Mouse (Mus musculus): ENCODE data around the gene Scn3a. TPM values are rescaled to one million over a fixed set of nuclear protein-coding genes. Genes with fewer than 3 reads are reported as not detected.

Scn3a gene
- total and polyA plus RNA-seq, 3 experiments = not detected

GRCm38 (mm10) chr2:65542906-65543592 is 24.4 kb downstream of the Scn3a start:
- DNase-seq (ENCODE audit: low read depth, low spot score) = no peak
- TF ChIP-seq HCFC1 (IDR thresholded peaks at IDR 0.05; ENCODE audit: low read depth, low read length) (no peak), CHD1 (IDR thresholded peaks at IDR 0.05; ENCODE audit: low read depth, low read length) (no peak), CTCF (IDR thresholded peaks at IDR 0.05 in 2 of 3, conservative IDR thresholded peaks at IDR 0.05 in 1 of 3; ENCODE audit: control insufficient read depth in 1 of 3, insufficient read depth in 1 of 3, low read depth in 2 of 3, low read length in 3 of 3, poor library complexity in 1 of 3, severe bottlenecking in 1 of 3) (no peak), ZMIZ1 (IDR thresholded peaks at IDR 0.05; ENCODE audit: low read depth, low read length) (no peak), TAL1 (IDR thresholded peaks at IDR 0.05; ENCODE audit: low read length) (no peak), UBTF (IDR thresholded peaks at IDR 0.05; ENCODE audit: borderline replicate concordance, insufficient read depth, low read depth, low read length) (no peak), KAT2A (conservative IDR thresholded peaks at IDR 0.05; ENCODE audit: low read depth, low read length) (no peak), EP300 (IDR thresholded peaks at IDR 0.05; ENCODE audit: low read depth in 1 of 2, low read length in 2 of 2) (no peak), USF2 (IDR thresholded peaks at IDR 0.05; ENCODE audit: borderline replicate concordance in 1 of 2, insufficient read depth in 1 of 2, low read depth in 1 of 2, low read length in 2 of 2) (no peak), NELFE (IDR thresholded peaks at IDR 0.05; ENCODE audit: low read depth, low read length) (no peak), ZNF384 (IDR thresholded peaks at IDR 0.05; ENCODE audit: low read depth, low read length) (no peak), MAX (IDR thresholded peaks at IDR 0.05; ENCODE audit: low read length) (no peak)
- H3K9me3 ChIP-seq (replicated peaks; ENCODE audit: insufficient read depth, low read length) = no peaks in the 10 kb centered on the region
- no peaks in the 10 kb centered on the region for H3K79me2 ChIP-seq (ENCODE audit: control insufficient read depth, insufficient read depth, low read length, poor library complexity)
- H3K27ac ChIP-seq (ENCODE audit: control insufficient read depth, low read depth, low read length) = no peak overlapping the region
- H3K4me3 ChIP-seq (ENCODE audit: control insufficient read depth in 1 of 2, insufficient read depth in 1 of 2, low read depth in 2 of 2, low read length in 2 of 2) = no peak overlapping the region
- no peaks in the 10 kb centered on the region for H3K4me1 ChIP-seq (ENCODE audit: control insufficient read depth in 1 of 2, insufficient read depth in 2 of 2, low read length in 2 of 2)
- H3K36me3 ChIP-seq (ENCODE audit: control insufficient read depth in 1 of 2, insufficient read depth in 2 of 2, low read length in 2 of 2) = no peaks in the 10 kb centered on the region
- H3K9ac ChIP-seq (ENCODE audit: control insufficient read depth, low read depth, low read length, poor library complexity, severe bottlenecking) = no peak overlapping the region
- H3K27me3 ChIP-seq (ENCODE audit: control insufficient read depth in 1 of 2, insufficient read depth in 2 of 2, low read length in 2 of 2) = no peaks in the 10 kb centered on the region

- no peaks in the 10 kb centered on the region for H3K9me3 ChIP-seq (replicated peaks; ENCODE audit: insufficient read depth, low read length)
- H3K9ac ChIP-seq (ENCODE audit: control insufficient read depth, low read depth, low read length, poor library complexity, severe bottlenecking) = no peak overlapping the region
- H3K36me3 ChIP-seq (ENCODE audit: control insufficient read depth in 1 of 2, insufficient read depth in 2 of 2, low read length in 2 of 2) = no peaks in the 10 kb centered on the region
- TF ChIP-seq NELFE (IDR thresholded peaks at IDR 0.05; ENCODE audit: low read depth, low read length) = no peak
- no peak for TF ChIP-seq CHD1 (IDR thresholded peaks at IDR 0.05; ENCODE audit: low read depth, low read length)
- TF ChIP-seq ZKSCAN1 (IDR thresholded peaks at IDR 0.05; ENCODE audit: low read depth, low read length) = no peak
- TF ChIP-seq ZMIZ1 (IDR thresholded peaks at IDR 0.05; ENCODE audit: low read depth, low read length) = no peak
- no peak for TF ChIP-seq MYC (IDR thresholded peaks at IDR 0.05; ENCODE audit: low read depth, low read length)
- TF ChIP-seq TAL1 (IDR thresholded peaks at IDR 0.05; ENCODE audit: low read length) = no peak
- TF ChIP-seq MXI1 (IDR thresholded peaks at IDR 0.05; ENCODE audit: low read depth, low read length) = no peak
- TF ChIP-seq RAD21 (IDR thresholded peaks at IDR 0.05; ENCODE audit: low read depth, low read length) = no peak
- TF ChIP-seq NRF1 (IDR thresholded peaks at IDR 0.05; ENCODE audit: insufficient read depth, low read depth, low read length, poor library complexity, severe bottlenecking) = no peak
- no peak for TF ChIP-seq TCF12 (IDR thresholded peaks at IDR 0.05; ENCODE audit: low read depth, low read length)
- TF ChIP-seq CHD2 (IDR thresholded peaks at IDR 0.05; ENCODE audit: low read length) = no peak
- TF ChIP-seq MYB (IDR thresholded peaks at IDR 0.05; ENCODE audit: low read depth, low read length) = no peak
- TF ChIP-seq HCFC1 (IDR thresholded peaks at IDR 0.05; ENCODE audit: low read depth, low read length) = no peak
- no peak for TF ChIP-seq MAFK (IDR thresholded peaks at IDR 0.05; ENCODE audit: borderline replicate concordance, low read depth, low read length)
- no peak for TF ChIP-seq TBP (IDR thresholded peaks at IDR 0.05; ENCODE audit: low read depth, low read length)
- TF ChIP-seq USF2 (IDR thresholded peaks at IDR 0.05; ENCODE audit: borderline replicate concordance in 1 of 2, insufficient read depth in 1 of 2, low read depth in 1 of 2, low read length in 2 of 2) = no peak
- no peak for TF ChIP-seq POLR2AphosphoS5 (IDR thresholded peaks at IDR 0.05; ENCODE audit: borderline replicate concordance, low read depth, low read length)
- no peak for TF ChIP-seq ZNF384 (IDR thresholded peaks at IDR 0.05; ENCODE audit: low read depth, low read length)
- no peak for TF ChIP-seq GABPA (IDR thresholded peaks at IDR 0.05; ENCODE audit: low read depth, low read length)
- no peak for TF ChIP-seq E2F4 (IDR thresholded peaks at IDR 0.05; ENCODE audit: borderline replicate concordance, low read depth, low read length)
- DNase-seq (ENCODE audit: low read depth, low spot score) = no peak
- H3K4me1 ChIP-seq (ENCODE audit: control insufficient read depth in 1 of 2, insufficient read depth in 2 of 2, low read length in 2 of 2) = no peaks in the 10 kb centered on the region
- H3K79me2 ChIP-seq (ENCODE audit: control insufficient read depth, insufficient read depth, low read length, poor library complexity) = no peaks in the 10 kb centered on the region
- H3K4me3 ChIP-seq (ENCODE audit: control insufficient read depth in 1 of 2, insufficient read depth in 1 of 2, low read depth in 2 of 2, low read length in 2 of 2) = no peak overlapping the region
- no peaks in the 10 kb centered on the region for H3K27me3 ChIP-seq (ENCODE audit: control insufficient read depth in 1 of 2, insufficient read depth in 2 of 2, low read length in 2 of 2)
- no peak overlapping the region for H3K27ac ChIP-seq (ENCODE audit: control insufficient read depth, low read depth, low read length)
Measured at GRCm38 (mm10) chr2:65541781-65542180, 25.6 kb downstream of the Scn3a start.
